Mouse (Mus musculus): ENCODE measurements around the gene Foxn3.

The Foxn3 gene

DNA sequence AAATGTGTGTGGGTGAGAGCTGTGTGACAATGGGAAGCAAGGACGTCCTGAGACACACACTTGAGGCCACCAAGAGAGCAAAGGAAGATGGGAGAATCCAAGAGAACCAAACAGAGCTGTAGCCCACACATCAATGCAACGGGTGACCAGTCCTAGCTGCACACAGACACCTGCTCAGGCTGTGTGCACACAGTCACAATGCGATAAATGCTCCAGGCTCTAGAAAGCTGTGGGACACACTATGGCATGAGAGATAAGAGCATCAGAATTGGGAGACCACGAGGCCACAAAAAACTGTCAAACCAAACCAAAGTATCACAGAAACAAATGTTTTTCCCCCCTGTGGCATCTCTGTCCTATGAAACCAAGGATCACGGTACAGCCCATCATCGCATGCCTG, 319.1 kb downstream of the Foxn3 start:
- TF ChIP-seq GATA4 (IDR thresholded peaks at IDR 0.05; ENCODE audit: insufficient replicate concordance, low read length), result no peak

DNA sequence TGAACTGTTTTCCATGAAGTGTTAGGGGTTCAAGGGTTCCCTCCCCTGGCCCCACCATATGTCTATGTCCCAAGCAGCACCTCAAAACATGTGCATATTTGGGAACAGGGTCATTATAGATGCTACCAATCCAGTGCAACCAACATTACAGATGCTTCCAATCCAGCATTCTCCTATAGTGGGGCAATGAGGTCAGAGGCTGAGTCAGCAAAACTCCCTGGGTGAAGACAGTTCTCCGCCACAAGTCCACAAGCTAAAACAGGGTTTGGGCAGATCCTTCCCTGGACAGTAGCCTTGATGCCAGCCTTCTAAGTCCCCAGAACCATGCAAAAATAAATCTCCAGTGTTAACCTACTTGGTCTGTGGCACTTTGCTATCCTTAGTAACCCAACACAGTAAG, 320.1 kb downstream of the Foxn3 start:
- TF ChIP-seq GATA4 (IDR thresholded peaks at IDR 0.05; ENCODE audit: insufficient replicate concordance, low read length), result no peak

DNA sequence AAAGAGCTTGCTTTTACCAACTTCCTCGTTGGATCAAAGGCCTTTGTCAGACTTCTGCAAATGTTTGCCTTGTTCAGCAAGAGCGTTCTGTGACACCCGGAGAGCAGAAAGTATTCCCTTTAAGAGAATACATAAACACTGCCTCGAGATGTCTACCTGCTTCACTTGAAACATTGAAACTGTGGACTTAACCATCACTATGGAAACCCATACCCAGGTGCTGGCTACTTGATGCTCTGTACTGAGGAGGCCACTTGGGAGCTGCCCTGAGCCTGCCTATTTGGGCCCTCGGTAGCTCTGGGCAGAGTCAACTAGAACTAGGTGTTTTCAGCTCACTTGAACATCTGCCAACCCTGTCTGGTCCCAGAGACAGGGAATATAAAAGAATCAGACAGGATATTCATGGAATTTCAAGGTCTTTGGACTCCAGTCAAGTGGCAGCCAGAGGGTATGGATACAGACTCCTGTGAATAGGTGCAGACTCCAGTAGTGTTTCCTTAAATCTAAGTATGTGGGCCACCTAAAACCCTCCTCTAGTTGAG, 323.1 kb downstream of the Foxn3 start:
- TF ChIP-seq GATA4 (IDR thresholded peaks at IDR 0.05; ENCODE audit: insufficient replicate concordance, low read length), result no peak

DNA sequence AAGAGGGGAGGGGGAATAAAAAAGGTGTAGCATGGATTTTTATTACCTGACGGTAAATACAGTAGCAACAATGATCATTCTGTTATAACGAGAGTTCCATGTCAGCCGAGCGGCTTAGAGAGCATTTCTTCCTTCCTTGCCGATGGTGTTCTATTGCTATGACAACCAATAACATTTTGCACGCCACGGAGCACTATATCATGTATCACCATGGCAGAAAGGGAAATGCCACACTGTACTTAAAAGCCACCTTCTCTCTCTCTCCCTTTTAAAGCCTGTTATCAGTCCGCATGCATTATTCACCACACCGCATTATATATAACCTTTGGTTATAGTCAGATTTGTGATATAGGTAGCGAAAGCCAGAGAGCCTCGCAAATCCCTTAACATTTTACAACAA, 323.6 kb downstream of the Foxn3 start:
- no peak for TF ChIP-seq GATA4 (IDR thresholded peaks at IDR 0.05; ENCODE audit: insufficient replicate concordance, low read length)

DNA sequence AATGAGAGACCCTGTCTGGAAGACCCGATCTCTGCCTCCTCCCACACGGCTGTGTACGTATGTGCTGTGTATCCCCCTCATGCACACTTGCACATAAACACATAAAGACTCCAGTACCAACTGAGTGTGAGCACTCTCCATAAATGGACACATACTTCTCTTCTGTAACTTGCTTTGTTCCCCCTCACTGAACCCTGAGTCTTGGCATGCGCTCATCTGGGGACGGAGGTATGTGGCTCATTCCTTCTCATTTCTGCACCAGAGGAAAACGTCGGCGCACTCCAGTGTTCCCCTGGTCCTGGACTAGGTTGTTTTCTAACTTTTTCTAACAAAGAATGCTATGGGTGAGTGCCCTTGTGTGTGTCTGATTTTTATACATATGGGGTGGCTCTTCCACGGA, 325.9 kb downstream of the Foxn3 start:
- TF ChIP-seq GATA4 (IDR thresholded peaks at IDR 0.05; ENCODE audit: insufficient replicate concordance, low read length), result no peak

DNA sequence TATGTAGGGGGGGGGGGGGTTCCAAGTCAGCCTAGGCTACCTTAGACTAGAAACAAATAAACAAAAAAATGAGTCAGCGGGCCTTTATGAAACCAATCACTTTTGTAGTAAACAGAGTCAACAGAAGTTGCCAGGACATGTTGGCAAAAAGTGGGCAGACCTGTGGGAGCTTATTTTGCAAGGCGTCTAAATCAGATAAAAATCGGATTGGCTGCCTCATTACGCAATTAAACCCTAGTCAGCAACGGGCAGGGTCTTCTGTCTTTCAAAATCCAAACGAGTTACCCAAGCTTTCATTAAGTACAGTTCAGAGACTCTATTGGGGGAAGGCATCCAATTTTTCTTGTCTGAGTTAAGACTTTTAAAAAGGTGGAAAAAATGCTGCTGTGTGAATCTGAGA, 329.0 kb downstream of the Foxn3 start:
- TF ChIP-seq GATA4 (IDR thresholded peaks at IDR 0.05; ENCODE audit: insufficient replicate concordance, low read length), result peak; percentile 97

DNA sequence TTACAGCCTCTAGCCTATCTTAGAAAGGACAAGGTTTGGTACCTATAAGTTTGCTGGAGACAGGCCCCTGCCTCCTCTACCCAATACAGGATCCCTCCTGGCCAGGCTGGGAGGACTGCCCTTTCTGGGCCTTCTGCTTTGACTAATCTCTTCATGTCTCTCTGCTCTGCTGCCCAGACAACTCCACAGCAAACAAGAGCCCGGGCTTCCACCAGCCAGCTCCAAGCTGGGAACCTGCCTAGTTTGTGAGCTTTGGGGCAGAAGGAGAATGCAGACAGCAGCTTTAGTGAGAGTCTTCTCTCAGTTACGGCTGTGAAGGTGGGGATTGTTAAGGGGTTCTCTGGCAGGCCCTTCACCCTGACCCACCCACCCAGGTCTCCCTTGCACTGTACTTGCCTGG, 330.0 kb downstream of the Foxn3 start:
- no peak for TF ChIP-seq GATA4 (IDR thresholded peaks at IDR 0.05; ENCODE audit: insufficient replicate concordance, low read length)

DNA sequence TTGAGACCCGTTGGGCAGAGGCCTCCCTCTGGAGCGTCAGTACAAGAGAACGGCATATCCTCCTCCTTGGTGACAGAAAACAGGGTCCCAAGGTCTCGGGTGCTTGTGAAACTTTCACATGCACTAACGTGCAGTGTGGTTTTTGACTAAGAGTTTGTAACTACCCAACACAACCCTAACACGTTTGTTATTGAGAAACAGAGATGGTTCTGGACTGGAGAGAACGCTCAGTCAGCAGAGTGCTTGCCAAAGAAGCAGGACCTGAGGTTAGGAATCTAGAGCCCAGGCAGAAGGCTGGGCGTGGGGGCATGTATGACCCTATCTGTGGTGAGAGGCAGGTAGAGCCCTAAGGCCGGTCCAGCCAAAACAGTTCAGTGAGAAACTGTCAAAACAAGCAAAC, 330.9 kb downstream of the Foxn3 start:
- no peak for TF ChIP-seq GATA4 (IDR thresholded peaks at IDR 0.05; ENCODE audit: insufficient replicate concordance, low read length)

DNA sequence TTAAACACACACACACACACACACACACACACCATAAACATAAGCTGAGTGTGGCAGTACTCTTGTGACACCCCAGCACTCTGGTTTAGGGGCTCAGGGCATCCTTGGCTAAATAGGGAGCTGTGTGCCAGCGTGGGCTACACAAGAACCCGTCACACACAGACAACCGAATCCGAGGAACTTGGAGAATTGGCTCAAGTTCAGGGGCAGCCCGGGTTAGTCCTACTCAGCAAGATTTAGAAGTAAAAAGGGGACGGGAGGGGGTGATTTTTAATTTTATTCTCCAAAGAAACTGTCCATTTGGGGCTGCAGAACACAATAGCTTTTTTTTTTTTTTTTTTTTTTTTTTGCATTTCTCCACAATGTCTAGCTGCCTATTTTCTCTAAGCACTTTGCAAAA, 332.1 kb downstream of the Foxn3 start:
- no peak for TF ChIP-seq GATA4 (IDR thresholded peaks at IDR 0.05; ENCODE audit: insufficient replicate concordance, low read length)

DNA sequence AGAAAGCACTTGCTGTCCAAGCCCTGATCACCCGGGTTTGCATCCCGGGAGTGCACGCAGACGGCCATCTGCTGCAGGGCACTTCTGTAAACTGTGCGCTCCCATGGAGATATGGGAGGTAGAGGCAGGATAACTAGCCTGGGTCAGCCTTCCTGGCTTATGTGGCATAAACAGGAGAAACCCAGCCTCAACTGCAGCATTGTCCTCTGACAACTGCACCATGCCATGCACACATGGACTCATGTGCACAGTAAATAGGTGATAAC, 332.7 kb downstream of the Foxn3 start:
- no peak for TF ChIP-seq GATA4 (IDR thresholded peaks at IDR 0.05; ENCODE audit: insufficient replicate concordance, low read length)

DNA sequence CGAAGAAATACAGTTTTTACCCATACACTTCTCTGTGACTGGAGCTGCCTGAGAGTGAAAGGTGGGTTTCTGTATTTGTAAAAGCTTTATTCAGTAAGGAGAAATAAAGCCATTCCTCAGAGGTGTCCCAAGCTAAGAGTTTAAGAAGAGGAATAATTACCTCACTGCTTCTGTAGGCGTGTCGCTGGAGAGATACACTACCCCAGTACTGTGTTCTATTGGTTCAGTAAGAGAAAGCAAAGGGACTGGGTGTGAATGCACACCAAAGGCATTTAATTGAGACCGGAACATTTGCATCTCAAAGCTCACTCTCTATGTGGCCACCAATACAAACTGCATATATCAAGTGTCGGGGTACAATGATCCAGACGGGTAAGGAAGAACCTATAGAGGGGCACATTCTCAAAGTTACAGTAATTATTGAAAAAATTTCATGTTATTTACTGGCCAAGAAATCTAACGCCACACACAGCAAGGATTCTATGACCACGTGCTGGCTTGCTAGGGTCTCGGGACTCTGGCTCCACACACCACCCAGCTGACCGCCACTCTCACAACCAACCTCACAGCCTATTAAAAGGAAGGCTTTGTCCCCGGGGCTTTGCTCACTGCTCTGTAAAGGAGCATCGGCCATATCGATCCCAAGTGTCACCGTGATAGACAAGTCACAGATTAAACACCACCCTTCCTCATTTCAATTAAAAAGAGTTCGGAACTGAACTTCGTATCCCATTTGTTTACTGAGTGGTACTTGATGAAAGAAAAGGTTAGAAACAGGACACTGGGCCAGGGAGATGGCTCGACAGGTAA, 333.2 kb downstream of the Foxn3 start:
- TF ChIP-seq GATA4 (IDR thresholded peaks at IDR 0.05; ENCODE audit: insufficient replicate concordance, low read length), result no peak

DNA sequence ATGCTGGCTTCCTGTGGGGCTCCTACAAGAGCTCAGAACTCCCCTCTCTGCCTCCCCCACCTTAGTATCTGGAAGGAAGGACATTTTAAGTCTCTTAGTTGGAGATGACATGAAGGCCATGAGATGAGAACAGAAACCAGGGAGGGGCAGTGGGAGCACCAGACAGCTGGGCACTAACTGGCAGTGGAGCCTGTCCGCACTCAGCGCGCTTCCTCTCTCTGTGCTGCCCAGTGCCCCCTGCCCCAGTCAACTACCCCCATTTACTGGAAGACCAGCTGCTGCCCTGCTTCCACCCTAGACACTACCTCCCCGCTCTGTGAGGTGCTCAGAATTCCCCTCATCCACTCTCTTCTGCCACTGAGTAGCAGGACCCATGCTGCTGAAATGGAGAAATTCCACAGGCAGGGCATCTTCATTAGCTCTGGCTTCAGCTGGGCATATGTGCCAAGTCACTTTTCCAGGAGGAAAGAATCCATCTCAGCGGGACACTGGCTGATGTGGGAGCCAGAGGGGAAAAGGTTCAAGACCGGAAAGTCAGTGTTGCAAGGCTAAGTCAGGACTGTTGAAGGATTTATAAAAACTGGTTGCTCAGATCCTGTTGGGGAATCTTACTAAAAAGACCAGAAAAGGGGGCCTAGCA, 335.9 kb downstream of the Foxn3 start:
- no peak for TF ChIP-seq GATA4 (IDR thresholded peaks at IDR 0.05; ENCODE audit: insufficient replicate concordance, low read length)

DNA sequence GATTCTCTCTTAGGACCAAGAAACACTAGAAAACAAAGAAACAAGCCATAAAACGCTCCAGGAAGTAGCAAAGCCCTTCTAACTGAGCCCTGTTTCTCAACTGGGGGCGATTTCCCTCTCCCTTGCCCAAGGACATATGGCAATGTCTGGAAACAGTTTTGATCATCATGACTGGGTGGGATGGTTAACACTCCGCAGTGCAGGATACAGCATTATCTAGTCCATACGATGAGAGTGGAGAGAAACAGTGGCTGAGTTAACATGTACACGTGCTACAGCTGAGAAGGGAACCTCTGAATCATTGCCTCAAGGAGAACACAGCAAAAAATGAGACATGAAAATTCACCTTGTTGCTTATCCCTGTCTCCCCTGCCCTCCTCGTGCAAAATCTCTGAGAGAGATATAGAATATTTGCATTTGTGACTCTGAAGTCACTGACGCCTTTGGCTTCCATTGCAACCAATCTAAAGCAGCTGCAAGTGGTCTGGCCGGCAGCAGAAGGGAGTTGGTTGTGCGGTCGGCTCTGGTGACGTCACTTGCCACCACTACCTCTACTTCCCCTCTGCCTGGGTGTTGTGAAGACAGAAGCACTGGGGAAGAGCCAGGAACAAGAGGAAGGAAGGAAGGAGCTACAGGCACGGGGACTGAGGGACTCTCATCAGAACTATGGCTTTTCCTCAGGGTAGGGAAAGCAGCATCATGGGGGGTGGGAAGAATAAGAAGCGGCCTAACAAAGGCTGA, 338.3 kb downstream of the Foxn3 start:
- TF ChIP-seq GATA4 (IDR thresholded peaks at IDR 0.05; ENCODE audit: insufficient replicate concordance, low read length), result no peak

DNA sequence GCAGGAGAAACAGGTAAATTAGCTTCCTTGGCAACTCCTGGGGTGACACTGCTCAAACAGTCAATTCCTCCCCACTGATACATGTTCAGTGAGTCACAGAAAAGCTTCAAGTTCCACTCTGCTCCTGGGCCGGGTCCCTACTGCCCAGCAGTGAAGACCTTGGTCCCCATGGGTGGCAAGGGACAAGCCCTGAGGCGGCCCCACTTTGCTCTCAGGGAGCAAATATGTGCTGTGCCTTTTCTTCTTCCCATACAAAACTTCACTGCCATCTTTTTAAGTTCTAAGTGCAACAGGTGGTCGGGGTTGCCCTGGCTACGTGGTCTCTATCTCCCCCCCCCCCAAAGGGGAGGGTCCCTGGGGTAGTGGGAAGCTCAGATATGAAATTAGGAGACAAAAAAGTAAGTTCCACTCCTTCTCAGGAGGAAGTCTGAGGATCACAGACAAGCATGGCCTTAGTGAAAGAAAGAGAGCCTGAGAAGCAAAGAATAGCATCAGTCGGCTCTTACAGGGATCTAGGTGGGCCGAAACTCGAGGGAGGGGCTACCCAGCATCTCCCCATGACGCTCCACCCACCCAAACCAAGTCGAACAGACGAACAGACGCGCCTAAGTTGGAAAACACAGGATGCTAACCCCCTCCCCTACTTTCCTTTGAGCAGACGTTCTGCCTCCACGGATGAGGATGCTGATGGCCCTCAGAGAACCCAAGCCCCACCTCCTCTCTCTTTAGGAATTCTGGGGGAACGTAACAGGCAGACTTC, 342.1 kb downstream of the Foxn3 start:
- TF ChIP-seq GATA4 (IDR thresholded peaks at IDR 0.05; ENCODE audit: insufficient replicate concordance, low read length), result no peak

DNA sequence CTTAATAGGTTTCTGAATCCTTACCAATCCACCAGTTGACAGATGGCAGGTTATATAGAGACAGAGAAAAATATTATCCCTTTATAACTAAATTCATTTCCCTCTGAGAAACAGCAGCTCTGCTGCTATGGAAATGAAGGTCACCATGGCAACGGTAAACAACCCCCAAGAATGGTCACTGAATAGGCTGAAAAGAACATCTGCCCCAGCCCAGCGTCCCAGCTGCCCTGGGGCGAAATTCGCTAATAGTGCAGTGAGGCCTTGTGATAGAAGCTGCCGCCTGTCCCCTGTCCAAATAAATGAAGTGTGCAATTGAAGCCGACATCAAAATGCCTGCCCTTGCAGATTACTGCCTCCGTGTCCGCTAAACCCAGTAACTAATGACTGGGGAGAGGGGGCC, 343.0 kb downstream of the Foxn3 start:
- no peak for TF ChIP-seq GATA4 (IDR thresholded peaks at IDR 0.05; ENCODE audit: insufficient replicate concordance, low read length)
